Mouse (Mus musculus): ENCODE measurements around the gene Phb2.
A peak's percentile ranks its signal among the peaks of the same experiment; 100 is the strongest.

Gene Phb2

DNA sequence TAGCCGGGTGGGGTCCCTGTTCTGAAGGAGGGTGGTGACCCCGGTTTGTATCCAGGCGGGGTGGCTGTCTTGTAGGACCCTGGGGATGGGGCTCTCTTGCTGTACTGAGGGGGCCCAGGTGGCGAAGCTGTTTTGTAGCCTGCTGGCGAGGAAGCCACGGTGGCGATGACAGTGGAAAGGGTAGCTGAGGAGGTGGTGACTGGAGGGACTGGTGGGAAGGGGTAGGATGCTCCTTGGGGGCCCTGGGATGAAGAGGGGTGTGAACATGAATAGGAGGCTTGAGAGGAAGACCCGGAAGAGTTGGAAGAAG lies 34.1 kb downstream of the Phb2 start:
- DNase-seq (ENCODE audit: low spot score in 2 of 2), result no peak

GRCm38 (mm10) chr6:124746654-124747632 lies 34.8 kb downstream of the Phb2 start:
- no peak for DNase-seq (ENCODE audit: low spot score in 2 of 2)

DNA sequence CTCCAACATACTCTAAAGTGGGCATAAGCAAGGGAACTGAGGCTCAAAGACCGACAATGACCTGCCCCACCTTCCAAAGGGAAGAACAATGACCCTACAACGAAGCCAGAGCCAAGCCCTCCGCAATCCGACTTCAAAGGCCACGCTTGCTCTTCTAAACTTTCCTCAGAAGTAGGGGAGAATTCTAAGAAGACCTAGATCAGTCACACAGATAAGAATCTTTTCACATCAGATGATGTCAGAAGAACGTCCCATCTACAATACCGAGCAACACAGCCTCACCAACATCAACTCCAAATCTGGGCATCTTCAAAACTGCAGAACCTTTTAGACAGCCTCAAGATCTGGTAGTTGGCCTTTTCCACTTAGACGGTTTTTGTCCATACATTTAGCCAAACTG lies 38.3 kb downstream of the Phb2 start:
- DNase-seq (ENCODE audit: low spot score in 2 of 2), result no peak

GRCm38 (mm10) chr6:124753861-124754260 lies 41.7 kb downstream of the Phb2 start:
- no peak for DNase-seq (ENCODE audit: low spot score in 2 of 2)

- no peak for DNase-seq (ENCODE audit: low spot score in 2 of 2)
Measured at GRCm38 (mm10) chr6:124755306-124755705, 43.2 kb downstream of the Phb2 start.

DNA sequence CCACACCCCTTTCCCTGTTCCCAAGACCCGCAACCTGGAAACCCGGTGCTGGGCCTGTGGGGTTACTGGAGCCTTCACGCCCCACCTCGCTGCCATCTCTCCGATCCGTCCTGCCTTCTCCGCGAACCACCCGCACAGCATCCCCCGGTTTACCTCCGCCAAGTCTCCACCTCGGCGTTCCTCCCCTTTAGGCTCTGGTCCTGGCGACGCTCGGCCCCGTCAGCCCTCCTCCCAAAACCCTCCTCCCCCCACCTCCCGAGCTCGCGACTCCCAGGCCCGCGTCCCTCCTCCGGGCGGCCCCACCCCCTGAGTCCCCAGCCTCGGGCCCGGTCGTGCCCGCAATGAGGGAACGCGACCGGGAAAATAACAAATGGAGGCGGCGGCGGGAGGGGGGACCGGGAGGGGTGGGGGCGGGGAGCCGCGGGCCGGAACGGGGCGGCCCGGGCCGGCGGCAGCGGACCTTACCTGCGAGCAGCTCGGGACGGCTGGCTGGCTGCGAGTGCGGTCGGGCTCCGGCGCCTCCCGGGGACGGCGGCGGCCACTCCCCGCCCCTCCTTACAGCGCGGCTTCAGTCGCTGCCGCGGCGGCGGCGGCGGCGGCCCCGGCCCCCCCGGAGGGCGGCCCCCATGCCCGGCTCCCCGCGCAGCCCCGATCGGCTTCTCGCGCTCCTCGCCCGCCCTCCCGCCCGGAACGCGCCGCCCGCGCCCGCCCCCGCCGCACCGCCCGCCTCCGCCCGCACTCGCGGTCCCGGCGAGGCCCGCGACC lies 43.9 kb downstream of the Phb2 start, which contains the start of the genes Gm45234 and Atn1:
Gene Gm45234, minus strand, starts transcription at position 191 of the 765 bp plus-strand sequence.
Gene Atn1, minus strand, starts transcription at position 694 of the 765 bp plus-strand sequence.
- peak in 1 of 2 experiments; percentile 57 for DNase-seq (ENCODE audit: low spot score in 2 of 2)

- peak; percentile 64 to 79 for DNase-seq (ENCODE audit: low spot score in 2 of 2)
Measured at GRCm38 (mm10) chr6:124756652-124757350, 44.7 kb downstream of the Phb2 start.

DNA sequence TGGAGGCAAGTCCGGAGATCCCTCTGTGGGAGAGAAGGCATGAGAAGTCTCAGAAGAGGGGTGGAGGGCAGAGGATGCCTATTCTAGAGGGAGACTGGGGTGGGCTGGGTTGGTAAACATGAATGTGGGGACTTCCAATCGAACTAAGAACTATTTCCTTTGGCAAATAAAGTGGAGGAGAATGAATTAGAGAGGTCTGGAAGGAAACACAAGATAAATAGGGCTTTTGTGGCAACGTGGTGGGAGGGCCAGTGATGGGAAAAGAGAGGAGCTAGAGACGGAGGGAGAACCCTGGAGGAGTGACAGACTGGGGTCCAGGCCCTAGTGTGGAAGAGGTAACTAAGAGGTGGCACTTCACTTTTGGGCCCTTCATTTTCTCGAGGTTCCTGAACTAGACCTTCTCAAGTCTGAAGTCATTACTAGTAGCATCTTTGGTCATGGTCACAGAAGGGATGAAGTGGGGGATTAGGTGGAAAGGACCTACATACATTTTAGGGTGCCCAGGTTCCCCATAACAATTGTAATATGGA lies 45.3 kb downstream of the Phb2 start:
- DNase-seq (ENCODE audit: low spot score in 2 of 2), result no peak

- no peak for DNase-seq (ENCODE audit: low spot score in 2 of 2)
Measured at GRCm38 (mm10) chr6:124757909-124758848, 46.0 kb downstream of the Phb2 start.

DNA sequence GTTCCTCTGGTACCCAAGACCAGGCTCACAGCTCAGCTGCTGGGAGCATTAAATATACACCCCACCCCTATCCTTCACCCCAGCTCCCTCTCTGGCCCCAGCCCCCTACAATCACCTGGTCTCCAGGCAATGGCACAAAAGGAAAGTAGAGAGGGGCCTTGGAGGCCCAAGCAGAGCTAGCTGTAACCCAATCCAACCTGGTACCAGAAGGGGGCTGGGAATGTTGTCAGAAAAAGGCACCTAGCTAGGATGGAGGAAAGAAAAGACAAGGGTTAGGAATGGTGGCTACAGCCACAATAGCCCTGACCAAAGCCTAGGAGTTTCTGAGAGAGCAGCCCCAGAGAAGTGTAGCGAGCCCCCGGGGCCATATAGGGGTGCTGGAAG lies 46.7 kb downstream of the Phb2 start:
- DNase-seq (ENCODE audit: low spot score in 2 of 2), result no peak

GRCm38 (mm10) chr6:124759259-124759658 lies 47.1 kb downstream of the Phb2 start:
- DNase-seq (ENCODE audit: low spot score in 2 of 2), result peak; percentile 60 to 77

DNA sequence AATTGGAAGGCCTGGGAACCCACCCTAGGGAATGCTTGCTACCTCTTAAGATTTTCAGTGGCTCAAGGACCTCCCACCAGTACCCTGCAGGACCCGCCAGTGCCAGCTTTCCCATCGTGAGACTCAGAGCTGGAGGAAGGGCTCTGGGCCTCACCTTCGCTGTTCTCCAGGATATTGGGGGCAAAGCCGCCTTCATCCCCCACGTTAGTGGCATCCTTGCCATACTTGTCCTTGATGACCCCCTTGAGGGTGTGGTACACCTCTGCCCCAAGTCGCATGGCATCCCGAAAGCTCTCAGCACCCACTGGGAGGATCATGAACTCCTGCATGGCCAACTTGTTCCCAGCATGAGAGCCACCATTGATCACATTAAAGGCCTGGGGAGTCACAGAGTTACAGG lies 53.8 kb downstream of the Phb2 start:
- DNase-seq (ENCODE audit: low spot score in 2 of 2), result no peak
